ENCODE assay signal across 11 mouse cellular contexts in genomic region chr11:78807341-78808108, GRCm38 (mm10). TPM values are rescaled to one million over a fixed set of nuclear protein-coding genes. Genes with fewer than 3 reads are reported as not detected.
DNase-seq lines count a peak whose midpoint lies in the region; ATAC-seq and TF ChIP-seq lines count a peak whose summit lies in the region.
"Had no signal": no experiment of that assay in that cellular context is flagged by ENCODE, and none has a peak within 500 bp of the region (broad histone marks: within the 10 kb centered on the region; RNA-seq: fewer than 3 reads in every experiment).

No protein-coding gene starts in this region.

- H3K4me3 ChIP-seq in hindbrain, embryonic 10.5 days, result no peak overlapping the region
- H3K4me3 ChIP-seq in hindbrain, embryonic 11.5 days (ENCODE audit: low read depth, low read length), result no peak overlapping the region
- H3K4me3 ChIP-seq in midbrain, postnatal 0 days (ENCODE audit: low read depth, low read length), result no peak overlapping the region
- H3K4me3 ChIP-seq in midbrain, embryonic 11.5 days (ENCODE audit: low read depth, low read length), result no peak overlapping the region
- no peak overlapping the region for H3K4me3 ChIP-seq in forebrain, embryonic 15.5 days
- no peak overlapping the region for H3K4me3 ChIP-seq in heart, embryonic 11.5 days (ENCODE audit: low read depth, low read length)
- H3K4me3 ChIP-seq: limb, embryonic 13.5 days had no signal

- WGBS in hindbrain, embryonic 10.5 days, result 45% methylated on average over 6 of the region's 6 CpGs
- WGBS in hindbrain, embryonic 11.5 days, result 48% methylated on average over 6 of the region's 6 CpGs
- WGBS in midbrain, postnatal 0 days, result 41% methylated on average over 6 of the region's 6 CpGs
- WGBS in midbrain, embryonic 11.5 days, result 55% methylated on average over 6 of the region's 6 CpGs
- WGBS in forebrain, embryonic 15.5 days, result 55% methylated on average over 6 of the region's 6 CpGs
- 52% methylated on average over 6 of the region's 6 CpGs for WGBS in heart, embryonic 11.5 days (ENCODE audit: insufficient replicate concordance)

- H3K27ac ChIP-seq in hindbrain, embryonic 10.5 days, result 0 out of 2 replicates have a peak overlapping the region, but pooled peaks have one; percentile 17
- H3K27ac ChIP-seq in hindbrain, embryonic 11.5 days (ENCODE audit: low read depth, low read length), result no peak overlapping the region
- H3K27ac ChIP-seq in midbrain, postnatal 0 days (ENCODE audit: low read depth, low read length), result no peak overlapping the region
- H3K27ac ChIP-seq in midbrain, embryonic 11.5 days (ENCODE audit: low read depth, low read length), result no peak overlapping the region
- H3K27ac ChIP-seq in forebrain, embryonic 15.5 days (replicated peaks), result peak overlapping the region; percentile 28
- H3K27ac ChIP-seq in heart, embryonic 11.5 days (ENCODE audit: low read depth, low read length), result no peak overlapping the region
- H3K27ac ChIP-seq: limb, embryonic 13.5 days had no signal

- no peak for TF ChIP-seq CTCF in midbrain, postnatal 0 days (IDR thresholded peaks at IDR 0.05)

- H3K4me1 ChIP-seq in hindbrain, embryonic 10.5 days (replicated peaks), result peaks cover 17% of the 10 kb centered on the region
- no peaks in the 10 kb centered on the region; the same call in 1 of the 2 replicates for H3K4me1 ChIP-seq in hindbrain, embryonic 11.5 days (replicated peaks; ENCODE audit: control insufficient read depth, insufficient read depth, low read length)
- H3K4me1 ChIP-seq in midbrain, postnatal 0 days (ENCODE audit: insufficient read depth, low read length), result no peaks in the 10 kb centered on the region
- H3K4me1 ChIP-seq in midbrain, embryonic 11.5 days (ENCODE audit: control insufficient read depth, insufficient read depth, low read length), result peaks cover 3% of the 10 kb centered on the region; the same call in 1 of the 2 replicates
- peaks cover 37% of the 10 kb centered on the region for H3K4me1 ChIP-seq in forebrain, embryonic 15.5 days
- H3K4me1 ChIP-seq in heart, embryonic 11.5 days (ENCODE audit: control insufficient read depth, insufficient read depth, low read length), result peaks cover 3% of the 10 kb centered on the region; the same call in 1 of the 2 replicates

- H3K4me2 ChIP-seq in hindbrain, embryonic 11.5 days (replicated peaks; ENCODE audit: low read depth, low read length), result no peak overlapping the region
- H3K4me2 ChIP-seq in midbrain, postnatal 0 days (ENCODE audit: low read depth, low read length, poor library complexity, severe bottlenecking), result no peak overlapping the region
- no peak overlapping the region for H3K4me2 ChIP-seq in midbrain, embryonic 11.5 days
- no peak overlapping the region for H3K4me2 ChIP-seq in forebrain, embryonic 15.5 days (replicated peaks)
- H3K4me2 ChIP-seq in heart, embryonic 11.5 days, result no peak overlapping the region
- H3K4me2 ChIP-seq: limb, embryonic 13.5 days had no signal

- ATAC-seq in hindbrain, embryonic 11.5 days (ENCODE audit: low FRiP score), result no peak
- ATAC-seq in midbrain, postnatal 0 days (ENCODE audit: low FRiP score), result no peak
- no peak for ATAC-seq in midbrain, embryonic 11.5 days (ENCODE audit: low FRiP score)
- ATAC-seq in forebrain, embryonic 15.5 days (replicated peaks), result peak; percentile 41; the same call in 1 of the 2 replicates
- ATAC-seq in heart, embryonic 11.5 days (replicated peaks; ENCODE audit: insufficient number of reproducible peaks, low FRiP score, low TSS enrichment), result no peak

- no peaks in the 10 kb centered on the region for H3K36me3 ChIP-seq in hindbrain, embryonic 10.5 days
- H3K36me3 ChIP-seq in hindbrain, embryonic 11.5 days (ENCODE audit: control insufficient read depth, insufficient read depth, low read length), result no peaks in the 10 kb centered on the region
- no peaks in the 10 kb centered on the region for H3K36me3 ChIP-seq in midbrain, postnatal 0 days (ENCODE audit: insufficient read depth, low read length)
- no peaks in the 10 kb centered on the region for H3K36me3 ChIP-seq in midbrain, embryonic 11.5 days (ENCODE audit: control insufficient read depth, insufficient read depth, low read length)
- H3K36me3 ChIP-seq in forebrain, embryonic 15.5 days, result no peaks in the 10 kb centered on the region
- H3K36me3 ChIP-seq in heart, embryonic 11.5 days (ENCODE audit: control insufficient read depth, insufficient read depth, low read length), result no peaks in the 10 kb centered on the region
- H3K36me3 ChIP-seq: limb, embryonic 13.5 days had no signal

- DNase-seq in hindbrain, embryonic 10.5 days (ENCODE audit: low spot score), result peak; percentile 38
- DNase-seq in hindbrain, embryonic 11.5 days (ENCODE audit: low spot score), result no peak
- DNase-seq in midbrain, postnatal 0 days (ENCODE audit: low spot score), result peak; percentile 48
- DNase-seq in midbrain, embryonic 11.5 days (ENCODE audit: low spot score, missing footprints), result no peak
- DNase-seq in spleen, postnatal 14 days (ENCODE audit: low spot score in 2 of 2), result no peak
- DNase-seq in adrenal gland, adult 8-10 months, result no peak
- DNase-seq: cerebellum, adult 2 months; thymus, postnatal 14 days had no signal

- no peaks in the 10 kb centered on the region for H3K9me3 ChIP-seq in hindbrain, embryonic 10.5 days
- no peaks in the 10 kb centered on the region for H3K9me3 ChIP-seq in hindbrain, embryonic 11.5 days (ENCODE audit: control insufficient read depth, low read length)
- H3K9me3 ChIP-seq in midbrain, postnatal 0 days (ENCODE audit: low read length), result no peaks in the 10 kb centered on the region
- no peaks in the 10 kb centered on the region for H3K9me3 ChIP-seq in midbrain, embryonic 11.5 days (ENCODE audit: control insufficient read depth, low read length)
- no peaks in the 10 kb centered on the region for H3K9me3 ChIP-seq in forebrain, embryonic 15.5 days
- H3K9me3 ChIP-seq in heart, embryonic 11.5 days (replicated peaks; ENCODE audit: control insufficient read depth, low read length), result no peaks in the 10 kb centered on the region
- H3K9me3 ChIP-seq: limb, embryonic 13.5 days had no signal

- H3K27me3 ChIP-seq in hindbrain, embryonic 10.5 days (ENCODE audit: insufficient read depth, poor library complexity, severe bottlenecking), result peaks cover 34% of the 10 kb centered on the region
- no peaks in the 10 kb centered on the region for H3K27me3 ChIP-seq in hindbrain, embryonic 11.5 days (ENCODE audit: control insufficient read depth, insufficient read depth, low read length)
- H3K27me3 ChIP-seq in midbrain, postnatal 0 days (ENCODE audit: insufficient read depth, low read length), result no peaks in the 10 kb centered on the region
- no peaks in the 10 kb centered on the region for H3K27me3 ChIP-seq in midbrain, embryonic 11.5 days (ENCODE audit: control insufficient read depth, insufficient read depth, low read length)
- H3K27me3 ChIP-seq in forebrain, embryonic 15.5 days, result no peaks in the 10 kb centered on the region
- 0 out of 2 replicates have a peak, but pooled peaks cover 2% of the 10 kb centered on the region for H3K27me3 ChIP-seq in heart, embryonic 11.5 days (ENCODE audit: control insufficient read depth, insufficient read depth, low read length)
- H3K27me3 ChIP-seq: limb, embryonic 13.5 days had no signal

- H3K9ac ChIP-seq in hindbrain, embryonic 11.5 days (ENCODE audit: low read depth, low read length), result no peak overlapping the region
- no peak overlapping the region for H3K9ac ChIP-seq in midbrain, postnatal 0 days (replicated peaks; ENCODE audit: low read length, poor library complexity, severe bottlenecking)
- no peak overlapping the region for H3K9ac ChIP-seq in midbrain, embryonic 11.5 days (ENCODE audit: low read length)
- H3K9ac ChIP-seq in forebrain, embryonic 15.5 days (replicated peaks), result no peak overlapping the region
- H3K9ac ChIP-seq in heart, embryonic 11.5 days (ENCODE audit: low read depth, low read length), result no peak overlapping the region
- H3K9ac ChIP-seq: limb, embryonic 13.5 days had no signal

RNA-seq across cellular contexts. Expression of gene Lyrm9, which starts 18.9 kb away (rescaled TPM):
- 19.8 and 23.9 TPM in 2 replicates for polyA plus RNA-seq in hindbrain, embryonic 10.5 days (2016; fragmentation: Nextera tagmentation; extraction: Ambion mirVana)
- 16.6 and 19.8 TPM in 2 replicates for polyA plus RNA-seq in hindbrain, embryonic 11.5 days (2014; fragmentation: Nextera tagmentation; extraction: Ambion mirVana)
- total RNA-seq in midbrain, postnatal 0 days (2014; rRNA removed), result 24.7 and 30.2 TPM in 2 replicates
- polyA plus RNA-seq in midbrain, postnatal 0 days (2015; fragmentation: Nextera tagmentation; extraction: Ambion mirVana), result 49.4 and 51.4 TPM in 2 replicates
- 15.4 and 15.9 TPM in 2 replicates for polyA plus RNA-seq in midbrain, embryonic 11.5 days (2014; fragmentation: Nextera tagmentation; extraction: Ambion mirVana)
- 29.7 and 32.7 TPM in 2 replicates for polyA plus RNA-seq in forebrain, embryonic 15.5 days (2015; fragmentation: Nextera tagmentation; extraction: Ambion mirVana)
- 10 to 100 TPM; 40.6 to 46.6 (median 42.1) TPM for total RNA-seq in adrenal gland, adult 8-10 months (2022)
- polyA plus RNA-seq in heart, embryonic 11.5 days (2014; fragmentation: Nextera tagmentation; extraction: Ambion mirVana), result 27.4 and 28.3 TPM in 2 replicates

RNA-seq across cellular contexts. Expression of gene Ccnq, which starts 56.0 kb away (rescaled TPM):
- 36.4 and 37.9 TPM in 2 replicates for polyA plus RNA-seq in hindbrain, embryonic 10.5 days (2016; fragmentation: Nextera tagmentation; extraction: Ambion mirVana)
- polyA plus RNA-seq in hindbrain, embryonic 11.5 days (2014; fragmentation: Nextera tagmentation; extraction: Ambion mirVana), result 32.3 and 33.2 TPM in 2 replicates
- total RNA-seq in midbrain, postnatal 0 days (2014; rRNA removed), result 27.0 and 31.6 TPM in 2 replicates
- polyA plus RNA-seq in midbrain, postnatal 0 days (2015; fragmentation: Nextera tagmentation; extraction: Ambion mirVana), result 28.9 and 34.4 TPM in 2 replicates
- 42.1 and 42.2 TPM in 2 replicates for polyA plus RNA-seq in midbrain, embryonic 11.5 days (2014; fragmentation: Nextera tagmentation; extraction: Ambion mirVana)
- polyA plus RNA-seq in forebrain, embryonic 15.5 days (2015; fragmentation: Nextera tagmentation; extraction: Ambion mirVana), result 36.4 and 40.4 TPM in 2 replicates
- total RNA-seq in adrenal gland, adult 8-10 months (2022), result 10 to 100 TPM; 61.2 to 71.8 (median 64.7) TPM
- polyA plus RNA-seq in heart, embryonic 11.5 days (2014; fragmentation: Nextera tagmentation; extraction: Ambion mirVana), result 31.0 and 34.0 TPM in 2 replicates

Comparison
In these comparisons a context has a peak if more than half of its experiments do, and no peak if none do; other contexts are left out.
1. DNase-seq: peak in hindbrain, embryonic 10.5 days (single experiment) and midbrain, postnatal 0 days (single experiment); none in hindbrain, embryonic 11.5 days (single experiment), midbrain, embryonic 11.5 days (single experiment), spleen, postnatal 14 days (0 of 2) and adrenal gland, adult 8-10 months (single experiment).
2. H3K27ac ChIP-seq: peak in hindbrain, embryonic 10.5 days (single experiment) and forebrain, embryonic 15.5 days (single experiment); none in hindbrain, embryonic 11.5 days (single experiment), midbrain, postnatal 0 days (single experiment), midbrain, embryonic 11.5 days (single experiment) and heart, embryonic 11.5 days (single experiment).